Mouse (Mus musculus) mature B cell (primary cell): Measurements from ENCODE around the gene Itgb5.

ENCODE experiments used
- in situ Hi-C: fragments of 300-500 bp; cut with MboI; formaldehyde crosslinking; loops from 2 replicates; pipeline ENCODE4 v1.14.3; 2019

Gene Itgb5

GRCm38 (mm10) chr16:33989106-33989505, 159.6 kb downstream of the Itgb5 start:
- in situ Hi-C loops, result no loop called here

GRCm38 (mm10) chr16:33990712-33991111, 161.2 kb downstream of the Itgb5 start:
- in situ Hi-C loops, result loop anchor here (5.0 kb wide), 1 partner anchor 127 kb away; no protein-coding TSS in a partner anchor

GRCm38 (mm10) chr16:33994321-33994720, 164.9 kb downstream of the Itgb5 start:
- in situ Hi-C loops, result loop anchor here (5.0 kb wide), 1 partner anchor 123 kb away; no protein-coding TSS in a partner anchor

DNA sequence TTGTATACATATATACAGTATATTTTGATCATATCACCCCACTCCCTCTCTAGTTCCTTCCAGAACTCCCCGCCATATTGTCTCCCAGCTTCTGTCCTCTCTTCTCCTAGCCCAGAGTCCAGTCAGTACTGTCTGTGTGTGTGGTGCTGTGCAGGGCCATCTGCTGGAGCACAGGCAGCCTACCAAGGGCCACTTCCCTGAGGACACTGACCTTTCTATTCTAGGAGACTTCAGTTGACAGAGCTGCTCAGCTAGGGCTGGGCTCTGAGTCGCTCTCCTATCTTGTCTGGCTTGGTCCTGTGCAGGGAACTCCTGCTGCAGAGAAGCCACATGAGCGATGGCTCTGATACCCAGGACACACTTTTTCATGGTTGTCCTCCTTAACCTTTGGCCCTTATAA, 166.0 kb downstream of the Itgb5 start:
- in situ Hi-C loops, result no loop called here

DNA sequence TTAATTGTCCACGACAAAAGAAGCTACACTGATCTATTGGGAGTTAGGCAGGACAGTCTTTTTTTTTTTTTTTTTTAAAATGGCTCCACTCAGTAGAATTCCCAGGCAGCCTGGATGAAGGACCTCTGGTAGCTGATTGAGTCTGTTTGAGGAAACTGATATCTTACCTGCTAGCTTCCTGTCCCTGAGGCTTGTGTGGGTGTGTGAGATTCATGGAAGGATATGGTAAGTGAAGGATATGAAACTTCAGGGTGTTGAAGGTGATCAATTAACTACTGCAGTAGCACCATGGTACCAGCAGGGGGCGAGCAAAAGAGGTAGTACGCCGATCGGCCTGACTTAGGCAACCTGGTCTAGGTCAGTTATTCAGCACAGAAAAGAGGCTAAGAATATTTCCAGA, 166.6 kb downstream of the Itgb5 start:
- in situ Hi-C loops, result no loop called here

- in situ Hi-C loops, result no loop called here
Observed at GRCm38 (mm10) chr16:33998011-33998410, 168.5 kb downstream of the Itgb5 start.
